Mouse (Mus musculus) midbrain, embryonic 16.5 days (tissue): ENCODE results near the gene Tmem251. TPM values are rescaled to one million over a fixed set of nuclear protein-coding genes. Genes with fewer than 3 reads are reported as not detected.

Experiments
- ATAC-seq: fragments of 200-750 bp; cut with Nextera tagmentation; 2 replicates; pipeline ENCODE4 v1.8.0; 2017; ENCODE audit warnings: moderate TSS enrichment
- H3K27ac ChIP-seq: fragments of 300-500 bp; sonication (generic); 2 replicates; pipeline ENCODE4 v1.5.1; 2014; ENCODE audit warnings: mild to moderate bottlenecking, low read length, mixed read lengths
- H3K27me3 ChIP-seq: fragments of 300-500 bp; sonication (generic); 2 replicates; pipeline ENCODE4 v1.6.1; 2014; ENCODE audit warnings: low read depth, low read length, mixed read lengths; ENCODE audit not compliant: control insufficient read depth, insufficient read depth
- H3K36me3 ChIP-seq: fragments of 300-500 bp; sonication (generic); 2 replicates; pipeline ENCODE4 v1.6.1; 2014; ENCODE audit warnings: mild to moderate bottlenecking, low read length, moderate library complexity, mixed read lengths; ENCODE audit not compliant: control insufficient read depth, insufficient read depth
- H3K4me1 ChIP-seq: fragments of 300-500 bp; sonication (generic); 2 replicates; pipeline ENCODE4 v1.6.1; 2014; ENCODE audit warnings: mild to moderate bottlenecking, low read length, mixed read lengths; ENCODE audit not compliant: control insufficient read depth, insufficient read depth
- H3K4me2 ChIP-seq: fragments of 300-500 bp; sonication (generic); 2 replicates; pipeline ENCODE4 v1.6.1; 2014; ENCODE audit warnings: mild to moderate bottlenecking, low read length, mixed read lengths
- H3K4me3 ChIP-seq: fragments of 300-500 bp; sonication (generic); 2 replicates; pipeline ENCODE4 v1.5.1; 2014; ENCODE audit warnings: low read depth, mild to moderate bottlenecking, low read length, moderate library complexity, mixed read lengths
- H3K9ac ChIP-seq: fragments of 300-500 bp; sonication (generic); 2 replicates; pipeline ENCODE4 v1.6.1; 2014; ENCODE audit warnings: low read depth, low read length, mixed read lengths
- H3K9me3 ChIP-seq: fragments of 300-500 bp; sonication (generic); replicated peaks from 2 replicates; pipeline ENCODE4 v1.6.1; 2014; ENCODE audit warnings: mild to moderate bottlenecking, low read length, mixed read lengths; ENCODE audit not compliant: control insufficient read depth, poor library complexity, severe bottlenecking
- WGBS: fragments of 180-500 bp; shearing (Covaris S2); extraction: QIAGEN DNeasy Blood & Tissue Kit; methylation state at CpG from one replicate; pipeline ENCODE4 v1.1.7; 2014; 5-methylcytosine and 5-hydroxymethylcytosine counted together
- polyA plus RNA-seq: library from polyadenylated mRNA; unstranded; fragments of >200 nt; fragmentation: Nextera tagmentation; extraction: Ambion mirVana; gene quantifications from 2 replicates; pipeline ENCODE4 v1.2.1, GENCODE M21; 2015

The Tmem251 gene
- polyA plus RNA-seq, 1 experiment from 2014 or later: 10.8 TPM

DNA sequence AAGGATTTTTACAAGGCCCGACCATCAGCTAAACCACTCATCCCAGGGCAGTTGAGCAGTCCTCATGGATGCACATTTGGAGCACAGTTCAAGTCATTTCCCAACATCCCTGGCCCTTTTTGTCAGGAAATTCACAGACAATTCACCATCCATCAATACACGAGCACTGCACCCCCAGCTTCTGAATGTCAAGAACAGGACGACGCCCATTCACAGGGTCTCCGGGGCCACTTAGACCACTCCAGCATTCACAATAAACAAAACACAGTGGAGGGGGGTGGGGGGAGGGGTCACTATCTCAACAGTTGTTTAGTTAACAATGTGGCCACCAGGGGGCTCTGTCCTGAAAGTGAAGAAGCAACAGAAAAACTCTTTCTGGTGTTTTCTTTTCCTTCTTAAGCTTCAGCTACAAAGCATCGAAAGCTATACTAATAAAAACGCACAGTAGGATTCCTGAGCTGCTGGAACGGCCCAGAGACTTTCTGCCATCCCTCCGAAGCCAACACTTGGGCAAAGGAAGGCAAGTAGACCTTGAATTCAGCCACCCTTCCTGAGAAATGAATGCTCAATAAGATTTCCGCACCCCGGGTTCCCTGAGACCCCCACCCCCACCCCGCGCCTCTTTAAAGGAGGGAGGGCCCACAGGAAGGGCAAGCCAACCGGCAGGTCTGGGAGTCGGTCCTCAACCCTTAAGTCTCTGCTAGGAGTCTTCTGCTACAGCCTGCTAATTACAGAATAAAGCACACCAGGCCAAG lies 41.0 kb upstream of the Tmem251 start:
- WGBS: 3% methylated on average over 15 of the region's 15 CpGs
- Histone ChIP-seq H3K9ac (peak overlapping the region; percentile 54), H3K27ac (peak overlapping the region; percentile 48; the same call in 1 of the 2 replicates), H3K27me3 (no peaks in the 10 kb centered on the region), H3K36me3 (no peaks in the 10 kb centered on the region), H3K4me3 (peak overlapping the region; percentile 63), H3K4me2 (peak overlapping the region; percentile 64), H3K4me1 (peaks cover 45% of the 10 kb centered on the region), H3K9me3 (no peaks in the 10 kb centered on the region)
- ATAC-seq: no peak

DNA sequence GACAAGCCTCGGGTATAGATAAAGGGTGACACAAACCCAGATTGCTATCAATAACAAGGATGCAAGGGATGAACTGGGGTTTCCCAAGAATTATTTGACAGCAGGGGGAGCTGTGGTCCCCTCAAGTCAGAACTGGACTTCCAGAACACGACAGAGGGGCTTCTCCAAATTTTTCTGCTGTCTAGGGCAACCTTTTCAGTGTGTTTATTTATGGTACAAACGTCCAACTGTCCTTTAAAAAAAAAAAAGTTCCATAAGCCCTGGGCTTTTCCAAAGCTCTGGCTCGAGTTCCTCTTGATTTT lies 40.5 kb upstream of the Tmem251 start:
- Histone ChIP-seq H3K27ac (peak overlapping the region; percentile 48), H3K4me2 (peak overlapping the region; percentile 64), H3K36me3 (no peaks in the 10 kb centered on the region), H3K27me3 (no peaks in the 10 kb centered on the region), H3K9ac (peak overlapping the region; percentile 78), H3K4me1 (peaks cover 41% of the 10 kb centered on the region), H3K9me3 (no peaks in the 10 kb centered on the region), H3K4me3 (peak overlapping the region; percentile 63)
- no peak for ATAC-seq
- WGBS: 1% methylated on average over 4 of the region's 4 CpGs

DNA sequence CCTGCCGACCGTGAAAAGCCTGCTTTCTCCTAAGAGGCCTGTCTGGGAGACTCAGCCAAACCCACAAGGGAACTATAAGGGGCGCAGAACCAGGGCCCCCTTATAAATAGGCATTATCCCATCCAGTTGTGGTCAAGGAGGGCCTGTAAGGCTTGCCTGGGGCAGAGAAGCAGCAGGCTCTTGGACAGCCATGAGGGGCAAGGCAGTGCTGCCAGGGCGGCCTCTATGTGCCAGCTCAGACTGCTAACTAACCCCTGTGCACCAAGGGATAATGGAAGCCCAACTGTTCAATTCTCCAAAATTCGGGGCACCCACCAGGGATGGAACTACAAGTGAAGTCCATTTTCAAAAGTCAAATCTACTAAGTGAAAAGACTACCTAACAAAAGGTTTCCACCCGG lies 40.1 kb upstream of the Tmem251 start:
- no peaks in the 10 kb centered on the region for H3K27me3 ChIP-seq
- H3K9me3 ChIP-seq: no peaks in the 10 kb centered on the region
- WGBS: 24% methylated on average over 6 of the region's 6 CpGs
- peak overlapping the region; percentile 78 for H3K9ac ChIP-seq
- H3K4me2 ChIP-seq: peak overlapping the region; percentile 64
- peaks cover 37% of the 10 kb centered on the region for H3K4me1 ChIP-seq
- H3K4me3 ChIP-seq: peak overlapping the region; percentile 63
- no peak for ATAC-seq
- peak overlapping the region; percentile 47 for H3K27ac ChIP-seq
- no peaks in the 10 kb centered on the region for H3K36me3 ChIP-seq

DNA sequence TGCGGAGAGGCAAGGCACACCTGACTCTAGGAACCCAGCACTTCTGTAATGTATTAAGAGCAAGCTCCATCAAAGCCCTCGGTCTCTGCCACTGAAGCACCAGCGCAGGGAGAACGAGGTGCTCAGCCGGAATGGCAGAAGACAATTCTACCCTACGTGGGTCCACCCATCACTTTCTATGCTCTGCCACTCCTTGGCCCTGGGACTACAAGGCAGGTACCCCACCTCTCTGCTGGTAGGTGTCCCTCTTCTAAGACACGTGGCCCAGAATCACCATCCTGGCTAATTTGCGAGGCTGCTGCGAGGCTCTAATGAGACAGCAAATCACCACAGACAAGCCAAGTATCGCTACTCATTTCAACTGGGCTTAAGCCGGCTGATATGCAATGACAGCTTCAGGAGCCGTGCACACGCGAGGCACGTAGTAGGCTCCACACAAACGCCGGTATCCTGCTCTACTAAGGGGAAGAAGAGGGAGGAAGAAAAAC lies 39.6 kb upstream of the Tmem251 start:
- Histone ChIP-seq H3K4me2 (peak overlapping the region; percentile 64), H3K4me3 (peak overlapping the region; percentile 63), H3K4me1 (peaks cover 34% of the 10 kb centered on the region), H3K27ac (peak overlapping the region; percentile 89), H3K9ac (peak overlapping the region; percentile 78), H3K27me3 (no peaks in the 10 kb centered on the region), H3K36me3 (no peaks in the 10 kb centered on the region), H3K9me3 (no peaks in the 10 kb centered on the region)
- ATAC-seq: peak; percentile 4; the same call in 1 of the 2 replicates
- 5% methylated on average over 17 of the region's 17 CpGs for WGBS

DNA sequence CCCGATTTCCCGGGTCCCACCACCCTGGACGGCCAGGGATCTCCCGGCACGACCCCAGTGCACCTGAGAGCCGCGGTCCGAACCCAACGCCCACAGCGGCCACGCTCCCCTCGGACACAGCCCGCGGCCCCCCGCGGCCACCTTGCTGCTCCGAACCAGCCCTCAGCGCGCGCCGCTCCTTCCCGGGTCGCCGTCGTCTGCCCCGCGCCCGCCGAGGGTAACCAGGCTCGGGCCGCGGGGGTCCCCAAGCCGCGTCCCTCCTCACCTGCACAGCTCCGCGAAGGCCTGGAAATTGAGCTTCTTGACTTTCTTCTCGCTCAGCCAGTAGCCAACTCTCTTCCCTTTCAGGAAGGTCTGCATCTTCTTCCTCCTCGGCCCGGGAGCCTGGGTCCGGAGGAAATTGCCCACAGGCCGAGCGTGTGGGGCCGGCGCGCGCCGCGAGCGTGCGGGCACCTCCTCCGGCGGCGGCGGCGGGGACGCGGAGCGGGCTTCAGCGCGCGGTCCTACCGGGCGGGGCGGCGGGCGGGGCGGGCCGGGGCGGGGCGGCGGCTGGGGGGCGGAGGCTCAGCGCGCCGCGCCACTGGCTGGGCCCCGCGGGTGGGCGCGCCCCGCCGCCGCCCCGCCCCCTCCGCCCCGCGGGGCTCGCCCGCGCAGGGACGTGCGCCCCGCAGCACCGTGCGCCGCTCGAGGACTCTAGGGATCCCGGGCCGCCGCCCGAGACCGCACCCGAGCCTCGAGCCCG lies 38.9 kb upstream of the Tmem251 start, which contains the start of gene Itpk1:
Gene Itpk1 (minus strand): TSS at position 474 of the 742 bp plus-strand sequence.
- Histone ChIP-seq H3K9ac (peak within 1 kb of the TSS; percentile 78), H3K36me3 (no peaks in the 10 kb centered on the region), H3K9me3 (no peaks in the 10 kb centered on the region), H3K4me1 (peaks cover 29% of the 10 kb centered on the region), H3K4me2 (peak within 1 kb of the TSS; percentile 64), H3K27ac (peak within 1 kb of the TSS; percentile 89), H3K4me3 (peak within 1 kb of the TSS; percentile 63), H3K27me3 (no peaks in the 10 kb centered on the region)
- WGBS: 0% methylated on average over 56 of the region's 105 CpGs
- ATAC-seq: peak; percentile 84

DNA sequence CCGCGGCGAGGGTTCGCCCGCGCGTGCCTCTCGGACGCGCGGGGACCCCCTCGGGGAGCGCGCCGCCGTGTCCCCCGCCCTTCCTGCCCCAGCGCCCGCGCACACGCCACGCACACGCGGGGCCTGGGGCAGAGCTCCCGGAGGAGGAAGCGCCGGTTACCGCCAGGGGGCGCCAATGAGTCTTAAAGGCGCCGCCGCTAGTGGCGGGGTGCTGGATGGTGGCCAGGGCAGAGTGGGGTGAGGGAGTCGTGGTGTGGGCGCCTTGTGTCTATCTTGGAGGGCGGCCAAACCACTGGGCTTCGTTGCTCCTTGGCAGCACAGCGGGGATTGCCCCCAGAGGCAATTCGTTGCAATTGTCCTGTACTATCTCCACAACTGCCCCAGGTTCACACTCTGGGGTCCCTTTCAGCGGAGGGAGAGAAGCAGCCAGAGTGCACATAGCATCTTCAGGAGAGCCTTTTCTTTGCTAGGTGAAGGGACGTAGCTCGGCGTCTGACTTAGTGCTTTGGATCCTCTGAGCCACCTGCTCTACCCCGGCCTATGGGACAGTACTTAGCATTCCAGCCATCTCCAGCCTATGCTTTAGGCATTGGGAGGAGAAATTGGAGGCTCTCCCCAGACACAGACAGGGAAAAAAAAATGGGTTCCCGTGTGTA lies 38.2 kb upstream of the Tmem251 start:
- Histone ChIP-seq H3K27ac (peak overlapping the region; percentile 89), H3K9me3 (no peaks in the 10 kb centered on the region), H3K4me1 (peaks cover 28% of the 10 kb centered on the region), H3K9ac (peak overlapping the region; percentile 78), H3K36me3 (no peaks in the 10 kb centered on the region), H3K4me2 (peak overlapping the region; percentile 64), H3K4me3 (peak overlapping the region; percentile 63), H3K27me3 (no peaks in the 10 kb centered on the region)
- ATAC-seq: peak; percentile 79
- 1% methylated on average over 26 of the region's 45 CpGs for WGBS

DNA sequence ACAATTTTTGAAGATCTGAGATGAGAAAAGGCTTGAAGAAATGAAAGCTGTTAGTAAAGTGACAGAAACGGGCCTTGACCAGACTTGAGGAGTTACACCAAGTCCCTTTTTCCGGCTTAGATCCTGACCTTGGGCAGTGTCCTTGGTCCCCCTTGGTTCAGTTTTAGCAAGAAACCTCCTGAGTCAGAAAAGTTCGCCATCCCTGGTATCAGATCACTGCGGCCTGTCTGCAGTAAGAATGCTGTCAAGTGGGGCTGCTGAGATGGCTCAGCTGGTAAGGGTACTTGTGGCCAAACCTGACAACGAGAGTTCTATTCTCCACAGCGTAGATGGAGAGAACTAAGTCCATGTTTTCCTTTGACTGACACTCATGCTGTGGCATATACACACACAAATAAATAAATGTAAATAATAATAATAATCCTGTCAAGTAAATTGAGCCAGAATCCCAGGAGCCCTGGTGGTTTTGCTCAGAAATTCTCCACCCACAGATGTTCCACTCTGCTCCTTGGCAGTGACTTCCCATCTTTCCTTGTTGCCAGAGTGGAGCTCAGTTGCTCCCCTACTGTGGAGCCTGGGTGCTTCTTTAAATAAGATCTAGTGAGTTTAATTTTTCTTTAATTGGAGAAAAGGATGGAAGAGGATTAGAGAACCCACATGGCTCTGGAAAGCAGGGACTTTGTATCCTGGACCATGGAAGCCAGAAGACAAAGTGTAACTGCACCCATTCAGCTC lies 37.5 kb upstream of the Tmem251 start:
- no peak overlapping the region for H3K27ac ChIP-seq
- no peaks in the 10 kb centered on the region for H3K36me3 ChIP-seq
- H3K4me1 ChIP-seq: peaks cover 25% of the 10 kb centered on the region
- WGBS: 73% methylated on average over 6 of the region's 6 CpGs
- H3K4me2 ChIP-seq: peak overlapping the region; percentile 64
- H3K9me3 ChIP-seq: no peaks in the 10 kb centered on the region
- peak overlapping the region; percentile 78; the same call in 1 of the 2 replicates for H3K9ac ChIP-seq
- peak overlapping the region; percentile 63; the same call in 1 of the 2 replicates for H3K4me3 ChIP-seq
- no peak for ATAC-seq
- no peaks in the 10 kb centered on the region for H3K27me3 ChIP-seq

DNA sequence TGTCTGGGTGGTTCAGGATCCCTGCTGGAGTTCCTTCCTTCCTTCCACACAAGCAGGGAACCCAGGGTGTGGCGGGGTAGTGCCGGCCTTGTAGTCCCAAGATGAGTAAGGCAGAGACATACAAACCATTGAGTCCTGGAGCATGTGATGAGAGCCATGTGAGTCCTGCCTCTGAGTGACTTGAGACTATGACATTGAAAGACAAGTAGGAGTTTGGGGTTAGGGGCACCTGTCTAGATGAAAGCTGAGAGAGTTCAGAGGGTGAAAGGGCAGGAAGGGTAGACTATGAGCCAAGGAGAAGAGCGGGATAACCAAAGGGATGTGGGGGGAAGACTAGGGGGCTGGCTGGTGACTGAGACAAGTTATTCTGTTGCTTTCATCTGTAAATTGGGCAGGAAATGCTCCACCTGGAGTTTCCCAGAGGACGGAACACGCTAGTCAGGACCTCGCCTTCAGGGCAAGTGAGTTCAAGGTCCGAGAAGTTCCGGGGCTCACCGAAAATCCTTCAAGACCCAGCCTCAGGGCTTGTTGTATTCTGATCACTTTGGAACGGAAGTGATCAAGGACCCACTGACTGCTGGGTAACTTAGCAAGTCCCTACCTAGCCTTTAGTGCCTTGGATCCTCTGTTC lies 36.6 kb upstream of the Tmem251 start:
- Histone ChIP-seq H3K4me1 (peaks cover 22% of the 10 kb centered on the region), H3K9me3 (no peaks in the 10 kb centered on the region), H3K4me3 (no peak overlapping the region), H3K4me2 (no peak overlapping the region), H3K36me3 (no peaks in the 10 kb centered on the region), H3K27me3 (no peaks in the 10 kb centered on the region), H3K27ac (no peak overlapping the region), H3K9ac (no peak overlapping the region)
- WGBS: 93% methylated on average over 10 of the region's 10 CpGs
- ATAC-seq: no peak
